Mouse (Mus musculus) gastrocnemius, postnatal 4 days (tissue): Measurements from ENCODE around the gene Zfp9. TPM values are rescaled to one million over a fixed set of nuclear protein-coding genes. Genes with fewer than 3 reads are reported as not detected.

Source experiments
- DNase-seq, 2 experiments: peaks; one replicate each; pipeline ENCODE4 v3.0.0; 2021 to 2022; ENCODE audit warnings: low spot score in 2 of 2, mixed read lengths in 2 of 2
- long read RNA-seq, 2 experiments: library from polyadenylated mRNA; stranded (forward); transcript quantifications; one replicate each; pipeline ENCODE4 v2.0.0; 2021
- microRNA-seq: library from miRNA; unstranded; fragments of <30 nt; microRNA quantifications from one replicate; pipeline ENCODE4 v1.2.0, GENCODE M21; 2021
- total RNA-seq, 2 experiments: library from RNA; stranded (reverse); gene quantifications; 2 replicates each; pipeline ENCODE4 v1.2.3; 2021

The Zfp9 gene
- 10 to 100 TPM; 16.7 to 20.2 TPM for total RNA-seq
- long read RNA-seq, experiment 1, partial matches to known transcripts = 1 of 4 reads
- long read RNA-seq, experiment 1, other reads (novel, unspliced or antisense) = 1 of 4 reads
- long read RNA-seq, experiment 2, partial matches to known transcripts = 0 of 5 reads
- long read RNA-seq, experiment 2, other reads (novel, unspliced or antisense) = 1 of 5 reads

GRCm38 (mm10) chr6:118478957-118479708 is at the start of gene Zfp9:
Gene Zfp9, minus strand, starts transcription at chr6:118479320.
- DNase-seq = peak; percentile 77 to 87

GRCm38 (mm10) chr6:118520668-118521067 is 41.5 kb upstream of the Zfp9 start:
- DNase-seq = no peak

- DNase-seq = no peak
Observed at GRCm38 (mm10) chr6:118513335-118514012, 34.4 kb upstream of the Zfp9 start.

GRCm38 (mm10) chr6:118499010-118499409 is 19.9 kb upstream of the Zfp9 start:
- no peak for DNase-seq

- DNase-seq = no peak
Observed at GRCm38 (mm10) chr6:118482125-118482524, 3.0 kb upstream of the Zfp9 start.

- DNase-seq = no peak
Observed at GRCm38 (mm10) chr6:118477875-118478785, 990 bp downstream of the Zfp9 start.

- no peak for DNase-seq
Observed at GRCm38 (mm10) chr6:118462069-118462705, 16.9 kb downstream of the Zfp9 start.

GRCm38 (mm10) chr6:118457726-118458125 is 21.4 kb downstream of the Zfp9 start:
- DNase-seq = no peak

GRCm38 (mm10) chr6:118455042-118455631 is 24.0 kb downstream of the Zfp9 start, which contains the start of gene Zfp248:
Gene Zfp248, minus strand, starts transcription at chr6:118455528.
- DNase-seq = peak; percentile 74 to 90

- DNase-seq = no peak
Observed at GRCm38 (mm10) chr6:118454452-118454851, 24.7 kb downstream of the Zfp9 start.

GRCm38 (mm10) chr6:118431502-118431901 is 47.6 kb downstream of the Zfp9 start:
- no peak for DNase-seq

- DNase-seq = no peak
Observed at GRCm38 (mm10) chr6:118426666-118427065, 52.5 kb downstream of the Zfp9 start.

GRCm38 (mm10) chr6:118419050-118419920 is 59.8 kb downstream of the Zfp9 start, which contains the start of gene Bms1:
Gene Bms1, minus strand, starts transcription at chr6:118419474.
- DNase-seq = peak; percentile 90 to 95

Small RNA genes lying within 50 kb of the gene (microRNA-seq; reads per million reads assigned to microRNA genes)
- not detected for gene Gm25953

Other genes with a start within 250 kb of the Zfp9 start
- 10 to 100 TPM; 26.8 to 30.9 TPM for gene Bms1, start 59.8 kb downstream of the Zfp9 start, total RNA-seq
- 1 to 10 TPM; 3.7 to 3.9 TPM for gene Zfp248, start 23.8 kb downstream of the Zfp9 start, total RNA-seq
- 1 to 10 TPM; 5.4 to 6.4 TPM for gene Ankrd26, start 82.9 kb upstream of the Zfp9 start, total RNA-seq